Mouse (Mus musculus) stomach, postnatal 0 days (tissue): Measurements from ENCODE around the gene Tek. TPM values are rescaled to one million over a fixed set of nuclear protein-coding genes. Genes with fewer than 3 reads are reported as not detected.

Experiments used
- ATAC-seq: fragments of 200-750 bp; cut with Nextera tagmentation; 2 replicates; pipeline ENCODE4 v1.8.0; 2017; ENCODE audit not compliant: low FRiP score, low TSS enrichment
- DNase-seq: peaks from one replicate; pipeline ENCODE4 v3.0.0-alpha.2; 2016; ENCODE audit warnings: low spot score
- H3K27ac ChIP-seq: fragments of 300-500 bp; sonication (generic); replicated peaks from 2 replicates; pipeline ENCODE4 v1.5.1; 2014; ENCODE audit warnings: mild to moderate bottlenecking, control low read depth
- H3K27me3 ChIP-seq: fragments of 300-500 bp; sonication (generic); 2 replicates; pipeline ENCODE4 v1.6.1; 2014; ENCODE audit warnings: low read length; ENCODE audit not compliant: control insufficient read depth, insufficient read depth
- H3K36me3 ChIP-seq: fragments of 300-500 bp; sonication (generic); 2 replicates; pipeline ENCODE4 v1.6.1; 2014; ENCODE audit warnings: low read length, mixed read lengths; ENCODE audit not compliant: control insufficient read depth, insufficient read depth
- H3K4me1 ChIP-seq: fragments of 300-500 bp; sonication (generic); replicated peaks from 2 replicates; pipeline ENCODE4 v1.6.1; 2014; ENCODE audit warnings: antibody characterized with exemption; ENCODE audit not compliant: control insufficient read depth, insufficient read depth
- H3K4me2 ChIP-seq: fragments of 300-500 bp; sonication (generic); replicated peaks from 2 replicates; pipeline ENCODE4 v1.6.1; 2014; ENCODE audit warnings: low read depth, mild to moderate bottlenecking, control low read depth, moderate library complexity
- H3K4me3 ChIP-seq: fragments of 300-500 bp; sonication (generic); 2 replicates; pipeline ENCODE4 v1.5.1; 2014; ENCODE audit warnings: low read depth, low read length, control low read depth
- H3K9ac ChIP-seq: fragments of 300-500 bp; sonication (generic); 2 replicates; pipeline ENCODE4 v1.6.1; 2014; ENCODE audit warnings: mild to moderate bottlenecking, low read length, control low read depth, mixed read lengths
- H3K9me3 ChIP-seq: fragments of 300-500 bp; sonication (generic); 2 replicates; pipeline ENCODE4 v1.6.1; 2016; ENCODE audit warnings: low read length; ENCODE audit not compliant: control insufficient read depth
- CTCF ChIP-seq: IDR thresholded peaks from 2 replicates; pipeline ENCODE4 v1.5.1; 2016; ENCODE audit warnings: antibody characterized with exemption, low read depth, mild to moderate bottlenecking, moderate library complexity
- EP300 ChIP-seq: optimal IDR thresholded peaks from 2 replicates; pipeline ENCODE3; 2016; ENCODE audit warnings: antibody characterized with exemption
- WGBS: fragments of 180-500 bp; shearing (Covaris S2); extraction: QIAGEN DNeasy Blood & Tissue Kit; methylation state at CpG from one replicate; pipeline ENCODE4 v1.1.7; 2014; 5-methylcytosine and 5-hydroxymethylcytosine counted together
- polyA plus RNA-seq: library from polyadenylated mRNA; unstranded; fragments of >200 nt; fragmentation: Nextera tagmentation; extraction: Ambion mirVana; gene quantifications from 2 replicates; pipeline ENCODE4 v1.2.1, GENCODE M21; 2015

Gene Tek
- polyA plus RNA-seq, 1 experiment from 2014 or later, result 5.3 TPM

DNA sequence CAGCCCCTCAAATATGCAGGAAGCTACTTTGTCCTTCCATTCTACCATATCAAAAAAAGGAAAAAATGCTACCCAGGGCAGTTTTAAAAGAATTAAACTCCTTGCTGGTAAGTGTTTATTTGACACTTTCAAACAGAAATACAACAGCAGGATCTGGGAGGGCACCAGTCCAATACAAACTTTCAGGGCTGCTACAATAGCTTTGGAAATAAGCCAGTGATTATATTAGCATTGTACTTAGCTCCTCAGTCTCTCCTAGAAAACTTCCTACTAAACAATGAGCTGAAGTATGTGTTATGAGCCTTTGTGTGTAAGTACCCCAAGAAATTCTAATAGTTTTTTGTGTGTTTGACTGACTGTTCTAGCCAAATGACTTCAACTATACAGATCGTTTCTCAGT is 87.8 kb downstream of the Tek start:
- no peak for ATAC-seq

GRCm38 (mm10) chr4:94827429-94827828 is 88.3 kb downstream of the Tek start:
- Histone ChIP-seq H3K9ac (no peak overlapping the region), H3K36me3 (no peaks in the 10 kb centered on the region), H3K4me3 (no peak overlapping the region), H3K27ac (no peak overlapping the region), H3K4me1 (no peaks in the 10 kb centered on the region), H3K9me3 (no peaks in the 10 kb centered on the region), H3K4me2 (no peak overlapping the region), H3K27me3 (no peaks in the 10 kb centered on the region)
- ATAC-seq (no peak), DNase-seq (no peak)
- 22% methylated on average over 5 of the region's 5 CpGs for WGBS
- no peak for TF ChIP-seq EP300
- peak; percentile 69 for TF ChIP-seq CTCF

More for the DNA sequence above, 87.8 kb downstream of the Tek start:
- Histone ChIP-seq H3K4me1 (no peaks in the 10 kb centered on the region), H3K27ac (no peak overlapping the region), H3K4me2 (no peak overlapping the region), H3K36me3 (no peaks in the 10 kb centered on the region), H3K4me3 (no peak overlapping the region), H3K9me3 (no peaks in the 10 kb centered on the region), H3K27me3 (no peaks in the 10 kb centered on the region), H3K9ac (no peak overlapping the region)
- no peak for DNase-seq
- 49% methylated on average over 1 of the region's 1 CpGs for WGBS
- TF ChIP-seq CTCF (no peak), EP300 (no peak)

DNA sequence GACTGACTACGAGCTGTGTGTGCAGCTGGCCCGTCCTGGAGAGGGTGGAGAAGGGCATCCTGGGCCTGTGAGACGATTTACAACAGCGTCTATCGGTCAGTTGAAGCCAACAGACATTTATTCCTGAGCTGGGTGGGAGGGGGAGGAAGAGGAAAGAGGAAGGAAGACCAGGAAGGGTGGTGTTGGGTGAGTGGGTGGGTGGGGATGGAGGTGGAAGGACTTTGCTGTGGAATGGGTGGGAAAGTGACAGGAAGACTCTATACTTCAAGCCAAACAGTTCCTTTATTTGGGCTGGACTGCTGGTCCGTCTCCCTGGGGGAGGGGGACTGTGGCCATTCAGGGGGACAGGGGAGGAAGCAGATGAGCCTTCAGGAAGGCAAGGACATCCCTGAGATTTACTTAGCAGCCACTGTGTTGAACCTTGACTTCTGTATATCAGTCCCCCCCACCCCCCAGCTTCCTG is 90.9 kb downstream of the Tek start:
- Histone ChIP-seq H3K4me3 (no peak overlapping the region), H3K27ac (no peak overlapping the region), H3K9me3 (no peaks in the 10 kb centered on the region), H3K4me2 (no peak overlapping the region), H3K4me1 (no peaks in the 10 kb centered on the region), H3K36me3 (no peaks in the 10 kb centered on the region), H3K27me3 (no peaks in the 10 kb centered on the region), H3K9ac (no peak overlapping the region)
- DNase-seq (no peak), ATAC-seq (no peak)
- TF ChIP-seq EP300 (no peak), CTCF (no peak)
- 53% methylated on average over 6 of the region's 6 CpGs for WGBS

GRCm38 (mm10) chr4:94837061-94837460 is 98.0 kb downstream of the Tek start:
- Histone ChIP-seq H3K27me3 (no peaks in the 10 kb centered on the region), H3K4me2 (no peak overlapping the region), H3K4me1 (no peaks in the 10 kb centered on the region), H3K36me3 (no peaks in the 10 kb centered on the region), H3K9ac (no peak overlapping the region), H3K27ac (no peak overlapping the region), H3K4me3 (no peak overlapping the region), H3K9me3 (no peaks in the 10 kb centered on the region)
- DNase-seq (no peak), ATAC-seq (no peak)
- TF ChIP-seq CTCF, result no peak
- no peak for TF ChIP-seq EP300
- 69% methylated on average over 7 of the region's 7 CpGs for WGBS

GRCm38 (mm10) chr4:94853301-94853700 is 114.2 kb downstream of the Tek start:
- Histone ChIP-seq H3K4me1 (no peaks in the 10 kb centered on the region), H3K4me2 (no peak overlapping the region), H3K4me3 (no peak overlapping the region), H3K9ac (no peak overlapping the region), H3K27me3 (no peaks in the 10 kb centered on the region), H3K9me3 (no peaks in the 10 kb centered on the region), H3K36me3 (no peaks in the 10 kb centered on the region), H3K27ac (no peak overlapping the region)
- WGBS, result 76% methylated on average over 7 of the region's 7 CpGs
- DNase-seq (no peak), ATAC-seq (no peak)
- no peak for TF ChIP-seq CTCF
- no peak for TF ChIP-seq EP300

DNA sequence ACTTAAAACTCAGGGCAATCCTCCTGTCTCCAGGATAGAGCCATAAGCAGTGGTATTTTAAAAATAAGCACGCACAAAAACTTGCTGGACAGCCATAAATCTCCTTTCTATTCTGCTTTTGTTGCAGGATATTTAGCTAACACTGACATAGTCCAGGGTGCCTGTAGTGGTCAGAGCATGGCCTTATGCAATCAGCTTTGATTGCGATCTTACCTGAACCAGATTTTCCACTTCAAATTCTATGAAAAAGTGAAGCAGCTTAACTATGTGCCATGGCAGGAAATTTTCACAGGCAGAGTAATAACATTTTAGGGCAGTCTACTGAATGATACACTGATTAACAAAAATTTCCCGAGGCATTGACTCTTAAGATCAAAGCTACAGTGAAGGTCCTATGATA is 115.2 kb downstream of the Tek start:
- no peak overlapping the region for H3K4me2 ChIP-seq
- 56% methylated on average over 3 of the region's 3 CpGs for WGBS
- H3K9ac ChIP-seq, result no peak overlapping the region
- H3K4me3 ChIP-seq, result no peak overlapping the region
- H3K4me1 ChIP-seq, result no peaks in the 10 kb centered on the region
- H3K27me3 ChIP-seq, result no peaks in the 10 kb centered on the region
- no peaks in the 10 kb centered on the region for H3K9me3 ChIP-seq
- TF ChIP-seq EP300 (no peak), CTCF (no peak)
- no peak overlapping the region for H3K27ac ChIP-seq
- H3K36me3 ChIP-seq, result no peaks in the 10 kb centered on the region
- DNase-seq, result no peak
- no peak for ATAC-seq
